Mouse (Mus musculus): Measurements from ENCODE around the gene Zfhx3. TPM values are rescaled to one million over a fixed set of nuclear protein-coding genes. Genes with fewer than 3 reads are reported as not detected.

Gene Zfhx3
- polyA plus RNA-seq, 2 experiments: 14.4 to 26.1 TPM

- H3K4me3 ChIP-seq (replicated peaks; ENCODE audit: low read length): no peak overlapping the region
- no peaks in the 10 kb centered on the region for H3K9me3 ChIP-seq (ENCODE audit: control insufficient read depth, low read length)
- H3K27me3 ChIP-seq (ENCODE audit: control insufficient read depth, insufficient read depth, low read length): no peaks in the 10 kb centered on the region
- DNase-seq (ENCODE audit: low spot score): no peak
- H3K4me1 ChIP-seq (ENCODE audit: control insufficient read depth, insufficient read depth, low read length): peaks cover 12% of the 10 kb centered on the region
- 88% methylated on average over 3 of the region's 3 CpGs for WGBS
- H3K36me3 ChIP-seq (ENCODE audit: control insufficient read depth, insufficient read depth, low read length): peaks cover 21% of the 10 kb centered on the region; the same call in 1 of the 2 replicates
- H3K27ac ChIP-seq (replicated peaks; ENCODE audit: low read depth, low read length): no peak overlapping the region
- H3K9ac ChIP-seq (ENCODE audit: low read depth, low read length, severe bottlenecking): no peak overlapping the region
- no peak overlapping the region for H3K4me2 ChIP-seq (replicated peaks; ENCODE audit: low read depth, low read length, severe bottlenecking)
- no peak for TF ChIP-seq POLR2A (IDR thresholded peaks at IDR 0.05; ENCODE audit: borderline replicate concordance, extremely low read depth, insufficient read depth, insufficient read length)
- ATAC-seq (ENCODE audit: low FRiP score, low read depth): no peak
Measured at GRCm38 (mm10) chr8:108870371-108870770, 927.9 kb downstream of the Zfhx3 start.

- Histone ChIP-seq H3K27me3 (ENCODE audit: control insufficient read depth, insufficient read depth, low read length) (no peaks in the 10 kb centered on the region), H3K4me2 (replicated peaks; ENCODE audit: low read depth, low read length, severe bottlenecking) (no peak overlapping the region), H3K4me3 (replicated peaks; ENCODE audit: low read length) (no peak overlapping the region), H3K36me3 (ENCODE audit: control insufficient read depth, insufficient read depth, low read length) (peaks cover 25% of the 10 kb centered on the region; the same call in 1 of the 2 replicates), H3K9ac (ENCODE audit: low read depth, low read length, severe bottlenecking) (no peak overlapping the region), H3K4me1 (ENCODE audit: control insufficient read depth, insufficient read depth, low read length) (no peaks in the 10 kb centered on the region), H3K9me3 (ENCODE audit: control insufficient read depth, low read length) (no peaks in the 10 kb centered on the region), H3K27ac (replicated peaks; ENCODE audit: low read depth, low read length) (no peak overlapping the region)
- WGBS: 86% methylated on average over 5 of the region's 5 CpGs
- DNase-seq (ENCODE audit: low spot score) (no peak), ATAC-seq (ENCODE audit: low FRiP score, low read depth) (no peak)
- TF ChIP-seq POLR2A (IDR thresholded peaks at IDR 0.05; ENCODE audit: borderline replicate concordance, extremely low read depth, insufficient read depth, insufficient read length): no peak
Measured at GRCm38 (mm10) chr8:108875722-108876121, 933.3 kb downstream of the Zfhx3 start.

- Histone ChIP-seq H3K4me1 (ENCODE audit: control insufficient read depth, insufficient read depth, low read length) (peaks cover 7% of the 10 kb centered on the region), H3K36me3 (ENCODE audit: control insufficient read depth, insufficient read depth, low read length) (peaks cover 15% of the 10 kb centered on the region), H3K9ac (ENCODE audit: low read depth, low read length, severe bottlenecking) (no peak overlapping the region), H3K27ac (replicated peaks; ENCODE audit: low read depth, low read length) (no peak overlapping the region), H3K9me3 (ENCODE audit: control insufficient read depth, low read length) (no peaks in the 10 kb centered on the region), H3K4me3 (replicated peaks; ENCODE audit: low read length) (no peak overlapping the region), H3K4me2 (replicated peaks; ENCODE audit: low read depth, low read length, severe bottlenecking) (no peak overlapping the region), H3K27me3 (ENCODE audit: control insufficient read depth, insufficient read depth, low read length) (no peaks in the 10 kb centered on the region)
- no peak for ATAC-seq (ENCODE audit: low FRiP score, low read depth)
- no peak for TF ChIP-seq POLR2A (IDR thresholded peaks at IDR 0.05; ENCODE audit: borderline replicate concordance, extremely low read depth, insufficient read depth, insufficient read length)
- 81% methylated on average over 6 of the region's 6 CpGs for WGBS
- no peak for DNase-seq (ENCODE audit: low spot score)
Measured at GRCm38 (mm10) chr8:108880101-108880500, 937.7 kb downstream of the Zfhx3 start.

- 86% methylated on average over 7 of the region's 7 CpGs for WGBS
- H3K4me3 ChIP-seq (replicated peaks; ENCODE audit: low read length): no peak overlapping the region
- no peaks in the 10 kb centered on the region for H3K27me3 ChIP-seq (ENCODE audit: control insufficient read depth, insufficient read depth, low read length)
- H3K27ac ChIP-seq (replicated peaks; ENCODE audit: low read depth, low read length): no peak overlapping the region
- H3K4me1 ChIP-seq (ENCODE audit: control insufficient read depth, insufficient read depth, low read length): peaks cover 12% of the 10 kb centered on the region
- ATAC-seq (ENCODE audit: low FRiP score, low read depth) (no peak; the same call in 1 of the 2 replicates), DNase-seq (ENCODE audit: low spot score) (no peak)
- H3K9me3 ChIP-seq (ENCODE audit: control insufficient read depth, low read length): no peaks in the 10 kb centered on the region
- H3K36me3 ChIP-seq (ENCODE audit: control insufficient read depth, insufficient read depth, low read length): peaks cover 14% of the 10 kb centered on the region
- no peak for TF ChIP-seq POLR2A (IDR thresholded peaks at IDR 0.05; ENCODE audit: borderline replicate concordance, extremely low read depth, insufficient read depth, insufficient read length)
- H3K4me2 ChIP-seq (replicated peaks; ENCODE audit: low read depth, low read length, severe bottlenecking): no peak overlapping the region
- H3K9ac ChIP-seq (ENCODE audit: low read depth, low read length, severe bottlenecking): no peak overlapping the region
Measured at GRCm38 (mm10) chr8:108881336-108881735, 938.9 kb downstream of the Zfhx3 start.

GRCm38 (mm10) chr8:108882073-108882472 is 939.6 kb downstream of the Zfhx3 start:
- whole genome bisulfite sequencing: 84% methylated on average over 9 of the region's 9 CpGs
- no peak for TF ChIP-seq POLR2A (IDR thresholded peaks at IDR 0.05; ENCODE audit: borderline replicate concordance, extremely low read depth, insufficient read depth, insufficient read length)
- Histone ChIP-seq H3K4me2 (replicated peaks; ENCODE audit: low read depth, low read length, severe bottlenecking) (no peak overlapping the region), H3K9me3 (ENCODE audit: control insufficient read depth, low read length) (no peaks in the 10 kb centered on the region), H3K27me3 (ENCODE audit: control insufficient read depth, insufficient read depth, low read length) (no peaks in the 10 kb centered on the region), H3K36me3 (ENCODE audit: control insufficient read depth, insufficient read depth, low read length) (peaks cover 12% of the 10 kb centered on the region), H3K4me1 (ENCODE audit: control insufficient read depth, insufficient read depth, low read length) (peaks cover 16% of the 10 kb centered on the region), H3K27ac (replicated peaks; ENCODE audit: low read depth, low read length) (no peak overlapping the region), H3K4me3 (replicated peaks; ENCODE audit: low read length) (no peak overlapping the region), H3K9ac (ENCODE audit: low read depth, low read length, severe bottlenecking) (no peak overlapping the region)
- ATAC-seq (ENCODE audit: low FRiP score, low read depth) (no peak), DNase-seq (ENCODE audit: low spot score) (no peak)

- Histone ChIP-seq H3K4me1 (ENCODE audit: control insufficient read depth, insufficient read depth, low read length) (peaks cover 20% of the 10 kb centered on the region), H3K27ac (replicated peaks; ENCODE audit: low read depth, low read length) (no peak overlapping the region), H3K9ac (ENCODE audit: low read depth, low read length, severe bottlenecking) (no peak overlapping the region), H3K27me3 (ENCODE audit: control insufficient read depth, insufficient read depth, low read length) (no peaks in the 10 kb centered on the region), H3K4me2 (replicated peaks; ENCODE audit: low read depth, low read length, severe bottlenecking) (no peak overlapping the region), H3K4me3 (replicated peaks; ENCODE audit: low read length) (no peak overlapping the region), H3K36me3 (ENCODE audit: control insufficient read depth, insufficient read depth, low read length) (peaks cover 9% of the 10 kb centered on the region), H3K9me3 (ENCODE audit: control insufficient read depth, low read length) (no peaks in the 10 kb centered on the region)
- ATAC-seq (ENCODE audit: low FRiP score, low read depth) (no peak), DNase-seq (ENCODE audit: low spot score) (no peak)
- WGBS: 82% methylated on average over 6 of the region's 6 CpGs
- no peak for TF ChIP-seq POLR2A (IDR thresholded peaks at IDR 0.05; ENCODE audit: borderline replicate concordance, extremely low read depth, insufficient read depth, insufficient read length)
Measured at GRCm38 (mm10) chr8:108883381-108883780, 940.9 kb downstream of the Zfhx3 start.
